ENCODE assay signal across 14 mouse cellular contexts in genomic region chr13:52341981-52342380, GRCm38 (mm10).
A peak's percentile ranks its signal among the peaks of the same experiment; 100 is the strongest.
DNase-seq lines count a peak whose midpoint lies in the region.
"Had no signal": no experiment of that assay in that cellular context is flagged by ENCODE, and none has a peak within 500 bp of the region (broad histone marks: within the 10 kb centered on the region; RNA-seq: fewer than 3 reads in every experiment).

No protein-coding gene starts in this region.

- peak; percentile 26 to 38 for DNase-seq in cerebellum, postnatal 14 days
- no peak for DNase-seq in cerebellum, postnatal 25 days
- peak; percentile 23 for DNase-seq in retina, embryonic 14.5 days (ENCODE audit: low spot score)
- peak; percentile 76 for DNase-seq in thymus, postnatal 0 days (ENCODE audit: low spot score)
- DNase-seq in thymus, postnatal 36 days, result peak; percentile 36 to 63
- DNase-seq in layer of hippocampus, postnatal 14 days (ENCODE audit: low spot score in 2 of 2), result no peak
- no peak for DNase-seq in left cerebral cortex, adult 8-10 months (ENCODE audit: low spot score in 2 of 2)
- no peak for DNase-seq in heart, postnatal 10 days
- DNase-seq: adrenal gland, postnatal 14 days; cerebellum, adult 18-20 months; cerebellum, adult 9-11 months; gastrocnemius, postnatal 10 days; heart, adult 2 months; heart, postnatal 14 days had no signal

- intact Hi-C loops in heart, postnatal 10 days (cut with DNase I), result no loop called here

Comparison
In these comparisons a context has a peak if more than half of its experiments do, and no peak if none do; other contexts are left out.
1. DNase-seq: peak in cerebellum, postnatal 14 days (2 of 2), retina, embryonic 14.5 days (single experiment), thymus, postnatal 0 days (single experiment) and thymus, postnatal 36 days (2 of 2); none in cerebellum, postnatal 25 days (0 of 2), layer of hippocampus, postnatal 14 days (0 of 2), left cerebral cortex, adult 8-10 months (0 of 2) and heart, postnatal 10 days (0 of 2).